Mouse (Mus musculus) kidney, adult 11 months (tissue): ENCODE measurements around the gene Ppm1h.

Source experiments
- DNase-seq: peaks from one replicate; pipeline ENCODE4 v3.0.0; 2022

The Ppm1h gene

GRCm38 (mm10) chr10:122774169-122774568 lies 95.6 kb downstream of the Ppm1h start:
- no peak for DNase-seq

- no peak for DNase-seq
Observed at GRCm38 (mm10) chr10:122777436-122777835, 98.9 kb downstream of the Ppm1h start.

- no peak for DNase-seq
Observed at GRCm38 (mm10) chr10:122777939-122778655, 99.5 kb downstream of the Ppm1h start.

GRCm38 (mm10) chr10:122779351-122779750 lies 100.8 kb downstream of the Ppm1h start:
- no peak for DNase-seq

GRCm38 (mm10) chr10:122782755-122783154 lies 104.2 kb downstream of the Ppm1h start:
- DNase-seq = peak; percentile 89

GRCm38 (mm10) chr10:122789648-122790170 lies 111.1 kb downstream of the Ppm1h start:
- DNase-seq = no peak

GRCm38 (mm10) chr10:122792021-122792966 lies 113.7 kb downstream of the Ppm1h start:
- DNase-seq = no peak

- DNase-seq = no peak
Observed at GRCm38 (mm10) chr10:122793193-122793592, 114.6 kb downstream of the Ppm1h start.

GRCm38 (mm10) chr10:122794187-122794850 lies 115.8 kb downstream of the Ppm1h start:
- peak; percentile 63 for DNase-seq

- no peak for DNase-seq
Observed at GRCm38 (mm10) chr10:122797955-122798354, 119.4 kb downstream of the Ppm1h start.

GRCm38 (mm10) chr10:122800003-122800731 lies 121.6 kb downstream of the Ppm1h start:
- DNase-seq = no peak

GRCm38 (mm10) chr10:122800732-122801110 lies 122.2 kb downstream of the Ppm1h start:
- DNase-seq = no peak

GRCm38 (mm10) chr10:122802218-122802617 lies 123.7 kb downstream of the Ppm1h start:
- DNase-seq = no peak

- no peak for DNase-seq
Observed at GRCm38 (mm10) chr10:122802901-122803300, 124.3 kb downstream of the Ppm1h start.

GRCm38 (mm10) chr10:122803906-122804305 lies 125.3 kb downstream of the Ppm1h start:
- DNase-seq = peak; percentile 44

GRCm38 (mm10) chr10:122805866-122806265 lies 127.3 kb downstream of the Ppm1h start:
- DNase-seq = no peak

GRCm38 (mm10) chr10:122807127-122808105 lies 128.9 kb downstream of the Ppm1h start:
- peak; percentile 42 for DNase-seq

GRCm38 (mm10) chr10:122808186-122808585 lies 129.6 kb downstream of the Ppm1h start:
- no peak for DNase-seq

GRCm38 (mm10) chr10:122809851-122810250 lies 131.3 kb downstream of the Ppm1h start:
- no peak for DNase-seq

GRCm38 (mm10) chr10:122815094-122815493 lies 136.5 kb downstream of the Ppm1h start:
- DNase-seq = peak; percentile 63

- DNase-seq = no peak
Observed at GRCm38 (mm10) chr10:122817741-122818140, 139.2 kb downstream of the Ppm1h start.
